Mouse (Mus musculus) intestine, postnatal 0 days (tissue): ENCODE results near the gene Nup37. TPM values are rescaled to one million over a fixed set of nuclear protein-coding genes. Genes with fewer than 3 reads are reported as not detected.

Source experiments
- ATAC-seq: fragments of 200-750 bp; cut with Nextera tagmentation; 2 replicates; pipeline ENCODE4 v1.8.0; 2017; ENCODE audit warnings: mild to moderate bottlenecking, moderate TSS enrichment, moderate library complexity
- H3K27ac ChIP-seq: fragments of 300-500 bp; sonication (generic); 2 replicates; pipeline ENCODE4 v1.5.1; 2014; ENCODE audit warnings: mild to moderate bottlenecking, low read depth, low read length, moderate library complexity
- H3K27me3 ChIP-seq: fragments of 300-500 bp; sonication (generic); replicated peaks from 2 replicates; pipeline ENCODE4 v1.6.1; 2014; ENCODE audit warnings: low read length, mixed read lengths; ENCODE audit not compliant: control insufficient read depth, insufficient read depth
- H3K36me3 ChIP-seq: fragments of 300-500 bp; sonication (generic); 2 replicates; pipeline ENCODE4 v1.6.1; 2014; ENCODE audit warnings: mild to moderate bottlenecking, moderate library complexity; ENCODE audit not compliant: control insufficient read depth, insufficient read depth
- H3K4me1 ChIP-seq: fragments of 300-500 bp; sonication (generic); replicated peaks from 2 replicates; pipeline ENCODE4 v1.6.1; 2014; ENCODE audit warnings: antibody characterized with exemption, low read length, mixed read lengths; ENCODE audit not compliant: control insufficient read depth, insufficient read depth
- H3K4me2 ChIP-seq: fragments of 300-500 bp; sonication (generic); replicated peaks from 2 replicates; pipeline ENCODE4 v1.6.1; 2014; ENCODE audit warnings: low read depth, mild to moderate bottlenecking, moderate library complexity
- H3K4me3 ChIP-seq: fragments of 300-500 bp; sonication (generic); 2 replicates; pipeline ENCODE4 v1.5.1; 2014; ENCODE audit warnings: low read depth, low read length
- H3K9ac ChIP-seq: fragments of 300-500 bp; sonication (generic); 2 replicates; pipeline ENCODE4 v1.6.1; 2014; ENCODE audit warnings: mild to moderate bottlenecking, low read depth, low read length
- H3K9me3 ChIP-seq: fragments of 300-500 bp; sonication (generic); 2 replicates; pipeline ENCODE4 v1.6.1; 2016; ENCODE audit warnings: mixed run types; ENCODE audit not compliant: control insufficient read depth
- CTCF ChIP-seq: sonication (generic); IDR thresholded peaks from 2 replicates; pipeline ENCODE4 v1.5.1; 2016; ENCODE audit warnings: low read depth, mild to moderate bottlenecking, control low read depth, antibody characterized with exemption, moderate library complexity
- WGBS: fragments of 180-500 bp; shearing (Covaris S2); extraction: QIAGEN DNeasy Blood & Tissue Kit; methylation state at CpG from one replicate; pipeline ENCODE4 v1.1.7; 2014; 5-methylcytosine and 5-hydroxymethylcytosine counted together
- polyA plus RNA-seq: library from polyadenylated mRNA; unstranded; fragments of >200 nt; fragmentation: Nextera tagmentation; extraction: Ambion mirVana; gene quantifications from 2 replicates; pipeline ENCODE4 v1.2.1, GENCODE M21; 2015

Gene Nup37
- polyA plus RNA-seq, 1 experiment from 2014 or later = 27.4 TPM

GRCm38 (mm10) chr10:88218161-88218560 is 71.4 kb downstream of the Nup37 start:
- peaks cover 38% of the 10 kb centered on the region for H3K36me3 ChIP-seq
- no peak for ATAC-seq
- no peak for TF ChIP-seq CTCF
- no peaks in the 10 kb centered on the region for H3K4me1 ChIP-seq
- H3K27ac ChIP-seq = no peak overlapping the region
- no peaks in the 10 kb centered on the region for H3K27me3 ChIP-seq
- H3K4me2 ChIP-seq = no peak overlapping the region
- no peak overlapping the region for H3K4me3 ChIP-seq
- H3K9me3 ChIP-seq = no peaks in the 10 kb centered on the region
- no peak overlapping the region for H3K9ac ChIP-seq
- 96% methylated on average over 3 of the region's 3 CpGs for WGBS

- no peak overlapping the region for H3K4me3 ChIP-seq
- WGBS = 94% methylated on average over 5 of the region's 5 CpGs
- no peak for TF ChIP-seq CTCF
Measured at GRCm38 (mm10) chr10:88221718-88222117, 74.9 kb downstream of the Nup37 start.

GRCm38 (mm10) chr10:88225421-88225820 is 78.6 kb downstream of the Nup37 start:
- Histone ChIP-seq H3K9me3 (no peaks in the 10 kb centered on the region), H3K36me3 (peaks cover 31% of the 10 kb centered on the region), H3K27me3 (no peaks in the 10 kb centered on the region), H3K27ac (no peak overlapping the region), H3K4me1 (no peaks in the 10 kb centered on the region), H3K4me2 (no peak overlapping the region), H3K4me3 (no peak overlapping the region), H3K9ac (no peak overlapping the region)
- no peak for ATAC-seq
- no peak for TF ChIP-seq CTCF
- 90% methylated on average over 5 of the region's 5 CpGs for WGBS

More at GRCm38 (mm10) chr10:88221718-88222117, 74.9 kb downstream of the Nup37 start:
- Histone ChIP-seq H3K4me1 (no peaks in the 10 kb centered on the region), H3K9me3 (no peaks in the 10 kb centered on the region), H3K9ac (no peak overlapping the region), H3K36me3 (peaks cover 45% of the 10 kb centered on the region), H3K27ac (no peak overlapping the region), H3K27me3 (no peaks in the 10 kb centered on the region), H3K4me2 (no peak overlapping the region)
- no peak for ATAC-seq

- TF ChIP-seq CTCF = no peak
- H3K27ac ChIP-seq = no peak overlapping the region
- no peak overlapping the region for H3K4me3 ChIP-seq
- no peaks in the 10 kb centered on the region for H3K27me3 ChIP-seq
- H3K9me3 ChIP-seq = no peaks in the 10 kb centered on the region
- 99% methylated on average over 2 of the region's 2 CpGs for WGBS
- no peak overlapping the region for H3K9ac ChIP-seq
- peaks cover 15% of the 10 kb centered on the region; the same call in 1 of the 2 replicates for H3K36me3 ChIP-seq
- ATAC-seq = no peak
- H3K4me1 ChIP-seq = no peaks in the 10 kb centered on the region
- no peak overlapping the region for H3K4me2 ChIP-seq
Measured at GRCm38 (mm10) chr10:88227962-88228361, 81.2 kb downstream of the Nup37 start.

Other genes starting within 250 kb of the Nup37 start
- not detected in 2 replicates for gene Pmch, start 55.9 kb upstream of the Nup37 start, polyA plus RNA-seq
- 2.0 and 2.1 TPM in 2 replicates for gene Parpbp, start 51 bp upstream of the Nup37 start, polyA plus RNA-seq
- 77.3 and 80.0 TPM in 2 replicates for gene Washc3, start 54.1 kb downstream of the Nup37 start, polyA plus RNA-seq
- 2.0 and 2.1 TPM in 2 replicates for gene Dram1, start 232.1 kb downstream of the Nup37 start, polyA plus RNA-seq
- 6.2 and 6.7 TPM in 2 replicates for gene Gnptab, start 232.1 kb downstream of the Nup37 start, polyA plus RNA-seq